Mouse (Mus musculus): ENCODE results near the gene Gm6377. TPM values are rescaled to one million over a fixed set of nuclear protein-coding genes. Genes with fewer than 3 reads are reported as not detected.

Gene Gm6377
- polyA plus RNA-seq, 1 experiment from 2014 or later, result 0.52 TPM

GRCm38 (mm10) chrX:109228720-109229119 is 32.2 kb downstream of the Gm6377 start:
- no peaks in the 10 kb centered on the region for H3K4me1 ChIP-seq
- no peaks in the 10 kb centered on the region for H3K9me3 ChIP-seq
- no peaks in the 10 kb centered on the region for H3K36me3 ChIP-seq
- H3K4me3 ChIP-seq, result no peak overlapping the region
- H3K4me2 ChIP-seq, result no peak overlapping the region
- 86% methylated on average over 1 of the region's 1 CpGs for WGBS
- ATAC-seq (ENCODE audit: extremely low read depth, insufficient number of reproducible peaks, low FRiP score, low TSS enrichment), result no peak
- no peaks in the 10 kb centered on the region for H3K27me3 ChIP-seq (replicated peaks)
- no peak overlapping the region for H3K9ac ChIP-seq
- no peak overlapping the region for H3K27ac ChIP-seq (replicated peaks)

DNA sequence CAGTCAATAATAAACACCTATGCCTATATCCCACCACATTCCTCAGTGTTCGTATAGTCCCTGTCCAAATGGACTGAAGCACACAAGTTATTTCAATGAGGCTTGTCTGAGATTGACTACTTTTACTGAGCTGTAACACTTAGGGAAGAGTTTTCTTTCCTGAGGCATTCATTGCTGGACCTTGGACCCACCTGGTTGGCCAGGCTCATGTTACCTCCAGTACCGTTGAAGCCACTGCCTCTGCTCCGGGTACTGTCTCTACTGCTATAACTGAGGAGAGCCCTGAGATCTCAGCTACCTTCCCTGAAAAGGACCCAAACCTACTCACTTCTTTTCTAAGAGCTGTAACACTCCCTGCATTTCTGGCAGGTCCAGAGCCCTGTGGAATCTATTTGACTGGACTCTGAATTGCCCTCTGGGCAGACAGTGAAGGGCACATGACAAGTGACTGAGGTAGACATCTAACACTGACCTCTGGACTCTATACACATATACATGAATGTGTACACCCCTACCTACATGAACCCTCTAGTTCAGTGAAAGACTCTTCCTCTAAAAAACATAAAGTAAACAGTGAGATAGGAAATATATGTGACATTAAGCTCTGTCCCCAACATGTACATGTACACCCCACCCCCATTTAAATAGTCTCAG is 39.0 kb downstream of the Gm6377 start:
- H3K36me3 ChIP-seq, result no peaks in the 10 kb centered on the region
- no peak overlapping the region for H3K27ac ChIP-seq (replicated peaks)
- no peaks in the 10 kb centered on the region for H3K9me3 ChIP-seq
- no peaks in the 10 kb centered on the region for H3K27me3 ChIP-seq (replicated peaks)
- 78% methylated on average over 3 of the region's 3 CpGs for WGBS
- H3K4me3 ChIP-seq, result no peak overlapping the region
- H3K9ac ChIP-seq, result no peak overlapping the region
- H3K4me2 ChIP-seq, result no peak overlapping the region
- no peaks in the 10 kb centered on the region for H3K4me1 ChIP-seq
- no peak for ATAC-seq (ENCODE audit: extremely low read depth, insufficient number of reproducible peaks, low FRiP score, low TSS enrichment)

DNA sequence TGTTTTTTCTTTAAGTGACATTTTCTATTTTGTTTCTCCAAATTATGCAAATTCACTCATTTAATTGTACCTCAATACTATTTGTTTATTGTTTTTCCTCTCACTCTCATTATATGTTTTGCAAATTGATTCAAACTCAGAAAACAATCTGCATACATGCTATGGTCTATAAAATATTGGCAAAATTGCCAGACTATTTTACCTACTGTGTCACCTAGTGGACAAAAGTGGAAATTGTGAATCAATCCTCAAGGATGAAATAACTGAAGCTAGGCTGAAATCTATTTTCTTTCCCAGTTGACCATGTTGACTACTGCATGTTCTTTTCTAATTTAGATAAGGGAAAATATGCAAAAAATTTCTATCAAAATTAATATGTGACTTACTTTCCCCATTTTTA is 41.6 kb downstream of the Gm6377 start:
- no peaks in the 10 kb centered on the region for H3K36me3 ChIP-seq
- H3K9me3 ChIP-seq, result no peaks in the 10 kb centered on the region
- H3K27ac ChIP-seq (replicated peaks), result no peak overlapping the region
- H3K9ac ChIP-seq, result no peak overlapping the region
- H3K27me3 ChIP-seq (replicated peaks), result no peaks in the 10 kb centered on the region
- H3K4me2 ChIP-seq, result no peak overlapping the region
- no peak overlapping the region for H3K4me3 ChIP-seq
- H3K4me1 ChIP-seq, result no peaks in the 10 kb centered on the region
- ATAC-seq (ENCODE audit: extremely low read depth, insufficient number of reproducible peaks, low FRiP score, low TSS enrichment), result no peak

Other genes with a start within 250 kb of the Gm6377 start
- gene Hmgn5, start 183.4 kb upstream of the Gm6377 start, polyA plus RNA-seq (2015; fragmentation: Nextera tagmentation; extraction: Ambion mirVana), result 18.9 and 21.2 TPM in 2 replicates
- 80.1 and 87.5 TPM in 2 replicates for gene Sh3bgrl, start 101.4 kb upstream of the Gm6377 start, polyA plus RNA-seq (2015; fragmentation: Nextera tagmentation; extraction: Ambion mirVana)